Mouse (Mus musculus): ENCODE measurements around the gene Tut7. TPM values are rescaled to one million over a fixed set of nuclear protein-coding genes. Genes with fewer than 3 reads are reported as not detected.
A peak's percentile ranks its signal among the peaks of the same experiment; 100 is the strongest.
"Not testable (repeated sequence)": the region's sequence is repeated elsewhere in the genome, so short reads cannot be mapped to it uniquely, and the experiment has no call there.

The Tut7 gene
- polyA plus RNA-seq, 1 experiment from 2014 or later, result 39.0 TPM

DNA sequence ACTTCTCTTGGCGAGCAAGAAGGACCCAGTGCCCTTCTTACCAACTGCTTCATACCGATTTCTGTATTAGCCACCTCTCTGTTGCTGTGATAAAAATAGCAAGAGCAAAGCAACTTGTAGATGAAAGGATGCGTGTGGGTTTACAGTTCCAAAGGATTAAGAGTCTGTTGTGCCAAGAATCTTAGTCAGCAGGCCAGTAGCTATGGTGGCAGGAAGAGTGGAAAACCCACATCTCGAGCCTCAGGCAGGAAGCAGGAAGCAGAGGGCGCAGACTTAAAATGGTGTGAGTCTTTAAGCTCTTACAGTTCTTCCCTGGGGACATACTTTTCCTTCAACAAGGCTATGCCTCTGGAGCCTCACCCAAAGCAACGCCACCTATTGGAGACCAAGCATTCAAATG, 77.5 kb downstream of the Tut7 start:
- Histone ChIP-seq H3K4me1 (no peaks in the 10 kb centered on the region), H3K4me3 (no peak overlapping the region), H3K9me3 (no peaks in the 10 kb centered on the region), H3K36me3 (replicated peaks) (no peaks in the 10 kb centered on the region), H3K27ac (no peak overlapping the region), H3K27me3 (ENCODE audit: poor library complexity, severe bottlenecking) (no peaks in the 10 kb centered on the region)
- DNase-seq (ENCODE audit: extremely low spot score, low spot score), result no peak
- 86% methylated on average over 6 of the region's 6 CpGs for WGBS

DNA sequence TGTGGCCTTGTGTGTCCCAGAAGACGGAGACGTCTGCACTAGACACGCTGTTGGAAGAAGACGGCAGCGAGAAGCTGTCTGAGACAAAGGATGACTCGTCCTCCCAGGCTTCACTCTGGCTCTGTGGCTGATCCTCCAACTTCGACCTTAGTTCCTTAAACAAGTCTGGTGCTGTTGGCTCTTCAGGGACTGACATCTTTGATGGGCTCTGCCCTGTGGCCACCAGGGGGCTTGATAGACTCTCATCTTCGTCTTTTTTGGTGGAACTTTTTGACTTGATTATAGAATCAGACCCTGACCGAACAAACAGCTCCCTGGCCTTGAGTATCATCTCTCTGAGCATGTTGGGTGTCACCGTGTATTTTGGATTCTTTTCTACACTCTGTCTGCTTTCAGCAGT, 81.2 kb downstream of the Tut7 start:
- Histone ChIP-seq H3K4me1 (no peaks in the 10 kb centered on the region), H3K36me3 (replicated peaks) (no peaks in the 10 kb centered on the region), H3K27me3 (ENCODE audit: poor library complexity, severe bottlenecking) (no peaks in the 10 kb centered on the region), H3K9me3 (no peaks in the 10 kb centered on the region), H3K27ac (no peak overlapping the region), H3K4me3 (no peak overlapping the region)
- DNase-seq (ENCODE audit: extremely low spot score, low spot score), result no peak
- 85% methylated on average over 10 of the region's 10 CpGs for WGBS

DNA sequence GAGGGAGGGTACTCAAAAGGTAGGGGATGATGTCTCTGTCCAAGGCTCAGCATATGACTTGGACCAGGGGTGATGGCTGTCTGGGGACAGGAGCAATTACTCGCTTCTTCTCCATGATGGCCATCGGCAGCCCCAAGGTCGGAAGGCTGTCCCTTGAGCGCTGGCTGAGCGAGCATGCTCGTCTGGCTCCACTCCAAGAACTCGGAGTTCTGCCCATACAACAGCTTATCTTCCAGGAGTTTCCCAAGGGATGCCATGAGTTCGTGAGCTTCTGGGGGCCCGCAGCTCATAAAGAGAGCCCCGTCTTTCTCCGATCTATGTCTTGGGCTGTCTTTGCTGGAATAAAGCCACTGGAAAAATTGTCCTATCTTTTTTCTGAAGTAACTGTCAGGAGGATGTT, 81.9 kb downstream of the Tut7 start:
- H3K9me3 ChIP-seq, result no peaks in the 10 kb centered on the region
- no peak overlapping the region for H3K27ac ChIP-seq
- DNase-seq (ENCODE audit: extremely low spot score, low spot score), result no peak
- no peaks in the 10 kb centered on the region for H3K4me1 ChIP-seq
- H3K27me3 ChIP-seq (ENCODE audit: poor library complexity, severe bottlenecking), result no peaks in the 10 kb centered on the region
- WGBS, result 93% methylated on average over 11 of the region's 11 CpGs
- no peak overlapping the region for H3K4me3 ChIP-seq
- no peaks in the 10 kb centered on the region for H3K36me3 ChIP-seq (replicated peaks)

DNA sequence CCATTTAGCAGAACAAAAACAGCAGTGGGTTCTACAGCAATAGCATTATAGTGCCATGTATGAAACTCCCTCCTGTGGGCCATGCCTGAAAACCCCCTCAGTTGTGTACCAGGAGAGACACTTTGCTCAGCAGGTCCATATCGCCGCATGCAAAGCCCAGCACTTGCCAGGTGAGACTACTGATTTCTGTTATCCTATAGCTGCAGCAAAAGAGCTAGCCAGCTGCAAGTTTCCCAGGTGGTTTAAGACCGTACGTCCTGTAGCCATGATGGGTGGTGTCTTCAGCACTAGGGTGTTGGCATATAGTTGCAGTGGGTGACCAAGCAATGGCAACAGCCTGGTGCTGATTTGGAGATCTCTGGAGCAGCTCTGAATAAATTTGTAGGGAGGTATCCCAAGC, 83.5 kb downstream of the Tut7 start:
- peaks cover 10% of the 10 kb centered on the region for H3K4me1 ChIP-seq
- no peaks in the 10 kb centered on the region for H3K36me3 ChIP-seq (replicated peaks)
- no peak for DNase-seq (ENCODE audit: extremely low spot score, low spot score)
- no peak overlapping the region for H3K4me3 ChIP-seq
- WGBS, result 91% methylated on average over 4 of the region's 4 CpGs
- H3K27me3 ChIP-seq (ENCODE audit: poor library complexity, severe bottlenecking), result no peaks in the 10 kb centered on the region
- H3K27ac ChIP-seq, result no peak overlapping the region
- H3K9me3 ChIP-seq, result no peaks in the 10 kb centered on the region

DNA sequence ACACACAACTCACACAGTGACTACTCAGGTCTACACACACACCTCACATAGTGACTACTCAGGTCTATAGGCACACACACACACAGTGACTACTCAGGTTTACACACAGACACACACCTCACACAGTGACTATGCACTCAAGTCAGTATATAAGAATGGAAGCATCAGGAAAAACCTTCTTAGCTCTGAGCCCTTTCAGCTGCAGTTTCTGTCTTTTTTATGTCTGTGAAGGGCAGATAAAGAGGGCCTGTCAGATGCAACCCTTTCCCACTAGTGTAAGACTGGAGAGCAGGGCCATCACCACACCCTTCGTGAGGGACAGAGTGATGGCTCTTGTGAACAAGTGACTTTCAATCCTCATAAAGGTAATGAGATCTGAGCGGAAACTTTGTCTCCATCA, 84.5 kb downstream of the Tut7 start:
- H3K4me3 ChIP-seq, result no peak overlapping the region
- no peaks in the 10 kb centered on the region for H3K27me3 ChIP-seq (ENCODE audit: poor library complexity, severe bottlenecking)
- H3K4me1 ChIP-seq, result peaks cover 11% of the 10 kb centered on the region
- DNase-seq (ENCODE audit: extremely low spot score, low spot score), result no peak
- no peaks in the 10 kb centered on the region for H3K9me3 ChIP-seq
- no peaks in the 10 kb centered on the region for H3K36me3 ChIP-seq (replicated peaks)
- no peak overlapping the region for H3K27ac ChIP-seq
- 88% methylated on average over 2 of the region's 2 CpGs for WGBS

DNA sequence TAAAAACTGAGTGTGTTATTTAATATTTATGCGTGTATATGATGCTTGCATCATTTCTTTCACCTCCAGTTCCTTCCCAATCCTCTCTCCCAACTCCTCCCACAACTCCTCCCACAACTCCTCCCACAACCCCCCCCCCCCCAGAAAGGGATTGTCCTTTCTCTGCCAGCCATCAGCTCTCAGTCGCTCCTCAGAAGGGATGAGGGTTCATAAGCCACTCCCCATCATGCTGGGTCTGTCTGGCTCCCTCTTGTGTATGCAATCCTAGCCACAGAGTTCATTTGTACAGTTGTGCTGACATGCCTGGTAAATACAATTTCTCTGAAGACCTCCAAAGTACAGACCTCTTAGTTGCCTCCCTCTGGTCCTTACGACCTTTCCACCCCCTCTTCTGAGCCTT, 87.8 kb downstream of the Tut7 start:
- 29% methylated on average over 3 of the region's 3 CpGs for WGBS
- no peak overlapping the region for H3K4me3 ChIP-seq
- H3K27me3 ChIP-seq (ENCODE audit: poor library complexity, severe bottlenecking), result no peaks in the 10 kb centered on the region
- H3K27ac ChIP-seq, result no peak overlapping the region
- H3K4me1 ChIP-seq, result peaks cover 15% of the 10 kb centered on the region
- no peaks in the 10 kb centered on the region for H3K9me3 ChIP-seq
- H3K36me3 ChIP-seq (replicated peaks), result no peaks in the 10 kb centered on the region
- DNase-seq (ENCODE audit: extremely low spot score, low spot score), result peak; percentile 39

DNA sequence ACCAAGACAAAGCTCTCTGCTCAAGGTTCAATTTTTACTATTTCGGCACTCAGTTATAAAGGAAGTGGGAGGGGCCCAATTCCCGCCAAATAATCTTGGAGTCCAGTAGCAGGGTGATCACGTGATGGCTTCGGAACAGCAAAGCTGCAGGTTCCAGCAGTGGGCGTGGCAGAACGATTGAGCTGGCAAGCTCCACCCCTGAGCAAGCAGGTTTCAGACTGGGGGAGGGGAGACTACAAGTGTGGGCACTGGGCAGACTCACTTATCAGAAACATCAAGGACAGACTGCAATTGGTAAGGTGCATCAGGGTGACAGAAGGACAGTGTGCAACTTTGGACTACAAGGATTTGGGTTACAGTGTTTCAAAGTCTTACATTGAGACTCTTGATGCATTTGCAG, 88.6 kb downstream of the Tut7 start:
- not testable (repeated sequence) for H3K9me3 ChIP-seq; DNase-seq (ENCODE audit: extremely low spot score, low spot score); H3K27ac ChIP-seq; H3K27me3 ChIP-seq (ENCODE audit: poor library complexity, severe bottlenecking); H3K4me3 ChIP-seq; H3K36me3 ChIP-seq (replicated peaks)
- 30% methylated on average over 6 of the region's 6 CpGs for WGBS
- H3K4me1 ChIP-seq, result peaks cover 15% of the 10 kb centered on the region

DNA sequence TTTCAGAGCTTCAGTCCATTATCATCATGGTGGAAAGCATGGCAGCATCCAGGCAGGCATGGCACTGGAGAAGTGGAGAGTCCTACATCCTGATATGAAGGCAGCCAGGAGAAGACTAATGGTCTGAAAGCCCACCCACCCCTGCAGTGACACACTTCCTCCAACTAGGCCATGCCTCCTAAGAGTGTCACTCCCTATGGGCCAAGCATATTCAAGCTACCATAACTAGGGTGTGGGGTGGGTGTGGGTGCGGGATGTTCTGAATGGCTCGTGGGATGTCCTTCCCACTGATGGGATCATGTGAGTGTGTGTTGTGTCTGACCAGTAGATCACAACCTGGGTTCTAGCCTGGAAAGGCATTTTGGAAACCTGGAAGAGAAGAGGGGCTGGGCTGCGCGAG, 89.0 kb downstream of the Tut7 start:
- Histone ChIP-seq H3K4me3 (no peak overlapping the region), H3K36me3 (replicated peaks) (no peaks in the 10 kb centered on the region), H3K9me3 (no peaks in the 10 kb centered on the region), H3K4me1 (peaks cover 15% of the 10 kb centered on the region), H3K27ac (no peak overlapping the region), H3K27me3 (ENCODE audit: poor library complexity, severe bottlenecking) (no peaks in the 10 kb centered on the region)
- WGBS, result 75% methylated on average over 4 of the region's 4 CpGs
- DNase-seq (ENCODE audit: extremely low spot score, low spot score), result no peak

DNA sequence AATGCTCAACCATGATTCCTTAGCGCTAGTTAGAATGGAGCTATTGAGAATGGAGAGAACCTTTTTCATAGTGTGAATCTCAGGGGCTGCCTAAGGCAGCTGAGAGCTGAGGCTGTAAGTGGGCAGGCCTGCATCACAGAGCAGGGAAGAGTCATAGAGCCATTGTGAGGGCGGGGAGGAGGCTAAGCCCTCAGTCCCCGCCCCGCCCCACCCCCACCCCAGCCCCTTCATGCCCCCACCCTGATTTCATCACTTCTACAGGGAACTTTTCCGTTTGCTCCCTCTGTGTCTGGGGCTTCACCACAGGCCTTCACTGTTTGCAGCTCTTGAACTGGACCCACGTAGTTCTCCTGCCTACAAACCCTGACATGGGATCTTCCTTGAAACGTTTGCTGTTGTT, 91.3 kb downstream of the Tut7 start, which contains the start of gene Spata31d1d:
Spata31d1d (minus strand) TSS at position 101 of the 400 bp plus-strand sequence.
- H3K27me3 ChIP-seq (ENCODE audit: poor library complexity, severe bottlenecking), result peaks cover 16% of the 10 kb centered on the region
- no peak for DNase-seq (ENCODE audit: extremely low spot score, low spot score)
- H3K36me3 ChIP-seq (replicated peaks), result no peaks in the 10 kb centered on the region
- no peak within 1 kb of the TSS for H3K27ac ChIP-seq
- H3K9me3 ChIP-seq, result no peaks in the 10 kb centered on the region
- no peak within 1 kb of the TSS for H3K4me3 ChIP-seq
- peaks cover 23% of the 10 kb centered on the region for H3K4me1 ChIP-seq
- 44% methylated on average over 7 of the region's 7 CpGs for WGBS

DNA sequence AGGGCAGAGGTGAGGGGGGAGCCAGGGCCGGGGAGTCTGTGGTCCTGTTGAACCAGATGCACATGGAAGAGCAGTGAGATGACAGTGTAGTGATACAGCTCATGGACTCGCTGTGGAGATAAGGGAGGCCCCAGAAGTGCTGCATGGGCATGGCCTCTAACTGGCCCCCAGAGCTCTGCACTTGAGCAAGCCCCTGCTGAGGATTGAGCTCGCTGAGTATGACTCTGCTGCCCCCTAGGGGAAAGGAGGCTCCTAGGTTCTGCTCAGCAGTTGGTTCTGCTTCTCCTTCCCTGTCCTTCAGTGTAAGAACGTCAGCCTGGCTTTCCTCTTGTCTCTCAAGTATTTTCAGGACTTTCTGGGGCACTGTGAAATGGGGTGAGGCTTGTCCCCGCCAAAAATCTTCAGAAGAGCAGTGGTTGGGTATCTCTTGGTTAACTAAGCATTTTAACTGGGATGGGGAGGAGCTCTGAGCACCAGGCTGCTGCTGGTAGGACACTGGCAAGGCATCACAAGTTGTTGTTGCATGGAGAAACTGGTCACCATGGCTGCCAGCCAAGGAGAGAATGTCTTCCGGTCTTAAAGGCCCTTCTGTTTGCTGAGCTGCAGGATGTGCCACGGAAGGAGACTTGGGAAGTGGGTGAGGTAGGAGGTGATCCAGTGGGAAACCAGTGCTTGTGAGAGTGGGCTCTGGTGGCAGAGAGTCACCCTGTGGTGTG, 94.4 kb downstream of the Tut7 start:
- Histone ChIP-seq H3K27me3 (ENCODE audit: poor library complexity, severe bottlenecking) (peaks cover 38% of the 10 kb centered on the region), H3K27ac (peak overlapping the region; percentile 20; the same call in 1 of the 2 replicates), H3K4me3 (no peak overlapping the region), H3K4me1 (peaks cover 20% of the 10 kb centered on the region), H3K36me3 (replicated peaks) (no peaks in the 10 kb centered on the region), H3K9me3 (no peaks in the 10 kb centered on the region)
- WGBS, result 36% methylated on average over 7 of the region's 7 CpGs
- peak; percentile 79 for DNase-seq (ENCODE audit: extremely low spot score, low spot score)

DNA sequence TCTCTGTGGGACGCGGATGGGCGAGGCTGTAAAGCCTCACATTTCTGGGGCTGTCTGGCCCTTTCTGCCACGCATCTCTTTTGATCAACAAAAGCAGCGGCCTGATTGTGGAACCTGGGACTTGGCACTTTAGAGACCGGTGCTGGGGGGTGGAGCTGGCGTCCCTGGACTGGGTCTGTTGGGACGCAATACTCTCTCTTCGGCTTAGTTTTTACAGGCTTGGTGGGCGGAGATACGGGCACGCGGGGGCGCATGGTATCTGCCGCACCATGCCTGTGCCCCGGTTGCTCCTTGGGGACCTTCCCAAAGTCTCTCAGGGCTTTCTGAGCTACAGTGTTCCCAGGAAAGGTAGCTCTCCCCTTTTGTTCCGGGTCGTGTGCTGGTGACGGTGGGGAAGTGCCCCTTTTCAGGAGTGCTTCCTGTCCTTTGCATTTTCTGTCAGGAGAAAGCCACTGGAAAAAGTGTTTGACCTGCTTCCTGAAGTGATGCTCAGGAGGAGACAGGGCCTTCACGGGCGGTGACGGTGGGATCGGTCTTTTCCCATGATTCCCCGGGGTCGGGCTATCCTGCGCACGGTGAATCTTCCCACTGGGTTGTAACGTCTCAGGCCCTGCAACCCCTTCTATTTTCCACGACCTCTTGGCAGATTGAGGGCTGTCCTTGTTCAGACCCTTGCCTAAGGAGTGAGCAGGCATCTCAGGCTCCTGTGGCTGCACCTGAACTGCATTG, 96.6 kb downstream of the Tut7 start:
- H3K27ac ChIP-seq, result peak overlapping the region; percentile 53; the same call in 1 of the 2 replicates
- peaks cover 17% of the 10 kb centered on the region for H3K4me1 ChIP-seq
- no peaks in the 10 kb centered on the region for H3K9me3 ChIP-seq
- peaks cover 38% of the 10 kb centered on the region for H3K27me3 ChIP-seq (ENCODE audit: poor library complexity, severe bottlenecking)
- H3K4me3 ChIP-seq, result peak overlapping the region; percentile 29
- WGBS, result 37% methylated on average over 29 of the region's 29 CpGs
- DNase-seq (ENCODE audit: extremely low spot score, low spot score), result no peak
- H3K36me3 ChIP-seq (replicated peaks), result no peaks in the 10 kb centered on the region

DNA sequence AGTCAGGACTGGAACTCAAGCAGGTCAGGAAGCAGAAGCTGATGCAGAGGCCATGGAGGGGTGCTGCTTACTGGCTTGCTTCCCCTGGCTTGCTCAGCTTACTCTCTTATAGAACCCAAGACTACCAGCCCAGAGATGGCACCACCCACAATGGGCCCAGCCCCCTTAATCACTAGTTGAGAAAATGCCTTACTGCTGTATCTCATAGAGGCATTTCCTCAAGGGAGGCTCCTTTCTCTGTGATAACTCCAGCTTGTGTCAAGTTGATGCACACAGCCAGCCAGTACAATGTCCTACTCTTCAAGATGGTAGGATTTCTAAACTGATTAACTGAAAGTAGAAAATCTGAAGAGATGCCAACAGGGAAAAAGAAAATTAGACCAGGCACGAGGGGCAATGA, 100.9 kb downstream of the Tut7 start:
- H3K36me3 ChIP-seq (replicated peaks); H3K4me3 ChIP-seq; H3K9me3 ChIP-seq; H3K4me1 ChIP-seq; DNase-seq (ENCODE audit: extremely low spot score, low spot score); H3K27ac ChIP-seq: not testable (repeated sequence)
- 89% methylated on average over 1 of the region's 1 CpGs for WGBS
- H3K27me3 ChIP-seq (ENCODE audit: poor library complexity, severe bottlenecking), result peaks cover 27% of the 10 kb centered on the region

All from forebrain, embryonic 10.5 days (tissue).